Mouse (Mus musculus): ENCODE results near the gene Cyb561d2. TPM values are rescaled to one million over a fixed set of nuclear protein-coding genes. Genes with fewer than 3 reads are reported as not detected.

The Cyb561d2 gene
- polyA plus RNA-seq, 1 experiment from 2014 or later: 50.1 TPM

DNA sequence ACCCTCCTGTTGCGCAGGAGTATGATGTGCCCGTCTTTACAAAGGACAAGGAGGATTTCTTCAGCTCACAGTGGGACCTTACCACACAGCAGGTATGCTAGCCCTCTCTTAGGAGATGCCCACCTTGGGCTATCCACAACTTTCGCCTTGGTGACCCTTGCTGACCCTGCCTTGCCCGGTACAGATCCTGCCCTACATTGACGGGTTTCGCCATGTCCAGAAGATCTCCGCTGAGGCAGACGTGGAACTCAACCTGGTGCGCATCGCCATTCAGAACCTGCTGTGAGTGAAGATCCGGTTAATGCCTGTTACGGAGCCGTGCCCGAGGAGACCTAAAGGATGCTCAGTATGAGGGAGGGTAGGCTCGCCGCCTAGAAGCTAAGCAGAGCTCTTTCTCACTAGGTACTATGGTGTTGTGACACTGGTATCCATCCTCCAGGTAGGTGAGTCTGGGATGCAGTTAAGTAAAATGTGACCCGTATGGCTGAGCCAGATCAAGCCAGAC is 2.3 kb upstream of the Cyb561d2 start:
- TF ChIP-seq CTCF (IDR thresholded peaks at IDR 0.05; ENCODE audit: low read depth): no peak
- no peak for DNase-seq (ENCODE audit: low spot score)
- Histone ChIP-seq H3K9ac (ENCODE audit: low read depth, low read length) (no peak overlapping the region), H3K9me3 (replicated peaks; ENCODE audit: low read length) (no peaks in the 10 kb centered on the region), H3K4me1 (replicated peaks; ENCODE audit: insufficient read depth, low read length) (peaks cover 20% of the 10 kb centered on the region; the same call in 1 of the 2 replicates), H3K4me2 (ENCODE audit: low read length) (no peak overlapping the region), H3K27me3 (ENCODE audit: insufficient read depth, low read length) (no peaks in the 10 kb centered on the region), H3K27ac (no peak overlapping the region), H3K36me3 (ENCODE audit: insufficient read depth, low read length) (peaks cover 13% of the 10 kb centered on the region; the same call in 1 of the 2 replicates), H3K4me3 (replicated peaks; ENCODE audit: low read depth, low read length) (no peak overlapping the region)
- WGBS: 95% methylated on average over 17 of the region's 17 CpGs
- ATAC-seq (replicated peaks; ENCODE audit: low FRiP score, low read depth): no peak

DNA sequence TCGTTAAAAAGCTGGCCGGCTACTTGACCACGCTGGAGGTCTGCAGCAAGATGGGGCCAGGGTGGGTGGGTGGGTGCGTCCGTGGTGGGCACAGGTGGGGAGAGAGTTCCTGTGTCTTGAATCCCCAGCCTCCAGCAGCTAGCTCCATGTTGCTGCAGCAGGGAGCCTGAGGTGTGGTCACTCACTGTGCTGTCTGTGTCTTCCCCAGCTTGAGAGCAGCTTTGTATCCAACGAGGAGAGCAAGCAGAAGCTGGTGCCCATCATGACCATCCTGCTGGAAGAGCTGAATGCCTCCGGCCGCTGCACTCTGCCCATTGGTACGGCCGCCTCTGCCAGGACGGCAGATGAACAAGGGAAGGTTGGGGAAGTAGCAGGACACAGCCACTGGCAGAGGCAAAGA is 1.3 kb upstream of the Cyb561d2 start:
- H3K27ac ChIP-seq: no peak overlapping the region
- 0 out of 2 replicates have a peak overlapping the region, but pooled peaks have one; percentile 67 for H3K9ac ChIP-seq (ENCODE audit: low read depth, low read length)
- no peak for TF ChIP-seq CTCF (IDR thresholded peaks at IDR 0.05; ENCODE audit: low read depth)
- H3K4me1 ChIP-seq (replicated peaks; ENCODE audit: insufficient read depth, low read length): peaks cover 20% of the 10 kb centered on the region; the same call in 1 of the 2 replicates
- H3K36me3 ChIP-seq (ENCODE audit: insufficient read depth, low read length): peaks cover 23% of the 10 kb centered on the region
- 86% methylated on average over 11 of the region's 11 CpGs for WGBS
- H3K4me2 ChIP-seq (ENCODE audit: low read length): peak overlapping the region; percentile 95; the same call in 1 of the 2 replicates
- H3K4me3 ChIP-seq (replicated peaks; ENCODE audit: low read depth, low read length): no peak overlapping the region
- no peak for ATAC-seq (replicated peaks; ENCODE audit: low FRiP score, low read depth)
- no peaks in the 10 kb centered on the region for H3K9me3 ChIP-seq (replicated peaks; ENCODE audit: low read length)
- no peaks in the 10 kb centered on the region for H3K27me3 ChIP-seq (ENCODE audit: insufficient read depth, low read length)
- DNase-seq (ENCODE audit: low spot score): no peak

DNA sequence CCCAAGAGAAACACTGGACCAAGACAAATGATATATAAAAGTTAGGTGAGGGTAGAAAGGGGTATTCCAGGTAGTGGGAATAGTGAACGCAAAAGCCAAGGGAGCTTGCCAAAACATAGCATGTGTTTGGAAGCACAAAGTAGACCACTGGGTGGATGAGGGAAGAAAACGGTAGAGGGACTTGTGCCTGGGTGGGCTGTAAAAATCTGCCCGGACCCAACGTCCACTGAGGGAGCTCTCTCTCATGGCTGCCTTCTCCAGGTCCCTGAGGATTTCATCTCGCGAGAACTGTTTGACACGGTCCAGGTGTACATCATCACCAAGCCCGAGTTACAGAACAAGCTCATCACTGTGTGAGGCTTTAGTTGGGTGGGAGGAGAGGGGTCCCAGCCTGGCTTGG is 728 bp upstream of the Cyb561d2 start:
- no peaks in the 10 kb centered on the region for H3K27me3 ChIP-seq (ENCODE audit: insufficient read depth, low read length)
- peak overlapping the region; percentile 95 for H3K4me2 ChIP-seq (ENCODE audit: low read length)
- no peak for TF ChIP-seq CTCF (IDR thresholded peaks at IDR 0.05; ENCODE audit: low read depth)
- peak; percentile 71 for DNase-seq (ENCODE audit: low spot score)
- no peak; the same call in 1 of the 2 replicates for ATAC-seq (replicated peaks; ENCODE audit: low FRiP score, low read depth)
- H3K4me3 ChIP-seq (replicated peaks; ENCODE audit: low read depth, low read length): peak overlapping the region; percentile 70
- peak overlapping the region; percentile 67 for H3K9ac ChIP-seq (ENCODE audit: low read depth, low read length)
- peak overlapping the region; percentile 80 for H3K27ac ChIP-seq
- H3K36me3 ChIP-seq (ENCODE audit: insufficient read depth, low read length): peaks cover 29% of the 10 kb centered on the region
- WGBS: 26% methylated on average over 8 of the region's 8 CpGs
- H3K9me3 ChIP-seq (replicated peaks; ENCODE audit: low read length): no peaks in the 10 kb centered on the region
- peaks cover 20% of the 10 kb centered on the region; the same call in 1 of the 2 replicates for H3K4me1 ChIP-seq (replicated peaks; ENCODE audit: insufficient read depth, low read length)

DNA sequence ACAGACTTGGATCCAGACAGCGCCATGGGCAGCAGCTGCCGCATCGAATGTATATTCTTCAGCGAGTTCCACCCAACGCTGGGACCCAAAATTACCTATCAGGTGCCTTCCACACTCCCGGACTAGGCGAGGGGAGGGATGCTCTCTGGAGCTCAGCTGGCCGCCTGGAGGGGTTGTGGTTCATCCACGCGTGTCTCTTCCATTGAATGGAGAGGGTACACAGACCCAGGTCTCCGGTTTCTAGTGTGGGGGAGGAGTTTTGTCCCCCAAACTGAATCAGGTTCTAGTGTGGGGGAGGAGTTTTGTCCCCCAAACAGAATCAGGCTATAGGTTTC is 326 bp upstream of the Cyb561d2 start:
- under 1% methylated on average over 11 of the region's 11 CpGs for WGBS
- H3K4me3 ChIP-seq (replicated peaks; ENCODE audit: low read depth, low read length): peak overlapping the region; percentile 70
- DNase-seq (ENCODE audit: low spot score) (no peak), ATAC-seq (replicated peaks; ENCODE audit: low FRiP score, low read depth) (0 out of 2 replicates have a peak, but pooled peaks have one; percentile 15)
- peak overlapping the region; percentile 95 for H3K4me2 ChIP-seq (ENCODE audit: low read length)
- H3K36me3 ChIP-seq (ENCODE audit: insufficient read depth, low read length): peaks cover 29% of the 10 kb centered on the region
- H3K27ac ChIP-seq: peak overlapping the region; percentile 80
- peaks cover 17% of the 10 kb centered on the region; the same call in 1 of the 2 replicates for H3K4me1 ChIP-seq (replicated peaks; ENCODE audit: insufficient read depth, low read length)
- no peak for TF ChIP-seq CTCF (IDR thresholded peaks at IDR 0.05; ENCODE audit: low read depth)
- H3K27me3 ChIP-seq (ENCODE audit: insufficient read depth, low read length): no peaks in the 10 kb centered on the region
- H3K9ac ChIP-seq (ENCODE audit: low read depth, low read length): peak overlapping the region; percentile 67
- no peaks in the 10 kb centered on the region for H3K9me3 ChIP-seq (replicated peaks; ENCODE audit: low read length)

DNA sequence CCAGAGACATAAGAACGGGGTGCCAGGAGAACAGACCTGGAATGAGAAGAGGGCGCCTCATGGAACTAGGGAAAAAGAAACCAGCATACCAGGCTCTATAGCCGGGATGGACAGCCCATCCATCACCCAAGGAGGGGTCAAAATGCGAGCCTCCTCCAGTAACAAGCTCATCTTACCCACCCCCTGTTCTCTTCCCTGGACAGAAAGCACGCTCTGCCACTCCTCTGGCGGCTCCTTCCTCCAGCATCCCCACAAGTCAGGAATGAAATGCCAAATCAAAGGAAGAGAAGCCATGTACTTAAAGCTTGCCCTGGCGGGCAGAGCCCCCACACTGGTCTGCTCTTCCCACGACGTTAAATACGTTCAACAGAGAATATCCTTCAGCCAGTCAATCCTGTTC is 988 bp downstream of the Cyb561d2 start:
- 0 out of 2 replicates have a peak overlapping the region, but pooled peaks have one; percentile 40 for H3K27ac ChIP-seq
- no peak for ATAC-seq (replicated peaks; ENCODE audit: low FRiP score, low read depth)
- peak; percentile 41 for DNase-seq (ENCODE audit: low spot score)
- H3K4me3 ChIP-seq (replicated peaks; ENCODE audit: low read depth, low read length): peak overlapping the region; percentile 70
- peak overlapping the region; percentile 95 for H3K4me2 ChIP-seq (ENCODE audit: low read length)
- H3K36me3 ChIP-seq (ENCODE audit: insufficient read depth, low read length): peaks cover 29% of the 10 kb centered on the region
- peaks cover 21% of the 10 kb centered on the region for H3K4me1 ChIP-seq (replicated peaks; ENCODE audit: insufficient read depth, low read length)
- TF ChIP-seq CTCF (IDR thresholded peaks at IDR 0.05; ENCODE audit: low read depth): no peak
- H3K27me3 ChIP-seq (ENCODE audit: insufficient read depth, low read length): no peaks in the 10 kb centered on the region
- no peaks in the 10 kb centered on the region for H3K9me3 ChIP-seq (replicated peaks; ENCODE audit: low read length)
- WGBS: 21% methylated on average over 10 of the region's 10 CpGs
- peak overlapping the region; percentile 52; the same call in 1 of the 2 replicates for H3K9ac ChIP-seq (ENCODE audit: low read depth, low read length)

DNA sequence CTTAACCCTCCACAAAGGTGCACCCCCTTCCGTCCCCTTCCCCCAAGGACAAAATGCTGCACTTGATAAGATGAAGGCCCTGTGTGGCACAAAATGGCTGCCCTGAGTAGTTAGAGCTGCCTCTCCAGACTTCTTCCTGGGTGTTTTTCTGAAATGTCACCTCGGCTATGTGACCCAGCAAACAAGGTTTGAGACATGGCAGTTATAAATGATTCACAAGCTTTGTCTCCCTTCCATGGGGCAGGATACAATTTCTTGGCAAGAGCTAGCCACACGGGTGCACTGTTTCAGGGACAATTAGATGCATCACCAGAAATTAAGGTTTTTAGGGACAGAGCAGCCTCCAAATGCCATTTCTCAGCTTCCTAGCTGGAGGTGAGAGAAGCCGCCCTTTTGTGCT is 1.6 kb downstream of the Cyb561d2 start:
- 45% methylated on average over 4 of the region's 4 CpGs for WGBS
- TF ChIP-seq CTCF (IDR thresholded peaks at IDR 0.05; ENCODE audit: low read depth): no peak
- Histone ChIP-seq H3K4me2 (ENCODE audit: low read length) (peak overlapping the region; percentile 95; the same call in 1 of the 2 replicates), H3K27ac (no peak overlapping the region), H3K4me3 (replicated peaks; ENCODE audit: low read depth, low read length) (no peak overlapping the region), H3K9me3 (replicated peaks; ENCODE audit: low read length) (no peaks in the 10 kb centered on the region), H3K4me1 (replicated peaks; ENCODE audit: insufficient read depth, low read length) (peaks cover 27% of the 10 kb centered on the region), H3K27me3 (ENCODE audit: insufficient read depth, low read length) (no peaks in the 10 kb centered on the region), H3K36me3 (ENCODE audit: insufficient read depth, low read length) (peaks cover 28% of the 10 kb centered on the region), H3K9ac (ENCODE audit: low read depth, low read length) (no peak overlapping the region)
- ATAC-seq (replicated peaks; ENCODE audit: low FRiP score, low read depth): no peak
- DNase-seq (ENCODE audit: low spot score): peak; percentile 32

Data from kidney, postnatal 0 days (tissue).